Mouse (Mus musculus) embryonic facial prominence, embryonic 14.5 days (tissue): ENCODE results near the gene Olfr2. TPM values are rescaled to one million over a fixed set of nuclear protein-coding genes. Genes with fewer than 3 reads are reported as not detected.

Experiments
- ATAC-seq: fragments of 200-750 bp; cut with Nextera tagmentation; 2 replicates; pipeline ENCODE4 v1.8.0; 2017; ENCODE audit warnings: low read depth, moderate number of reproducible peaks, moderate TSS enrichment
- DNase-seq: peaks from one replicate; pipeline ENCODE4 v3.0.0-alpha.2; 2015; ENCODE audit warnings: low spot score
- H3K27ac ChIP-seq: fragments of 300-500 bp; sonication (generic); replicated peaks from 2 replicates; pipeline ENCODE4 v1.5.1; 2014; ENCODE audit warnings: low read depth, mild to moderate bottlenecking, low read length, moderate library complexity
- H3K27me3 ChIP-seq: fragments of 300-500 bp; sonication (generic); replicated peaks from 2 replicates; pipeline ENCODE4 v1.6.1; 2014; ENCODE audit warnings: low read length; ENCODE audit not compliant: control insufficient read depth, insufficient read depth
- H3K36me3 ChIP-seq: fragments of 300-500 bp; sonication (generic); 2 replicates; pipeline ENCODE4 v1.6.1; 2014; ENCODE audit warnings: low read length, mixed read lengths; ENCODE audit not compliant: control insufficient read depth, insufficient read depth
- H3K4me1 ChIP-seq: fragments of 300-500 bp; sonication (generic); 2 replicates; pipeline ENCODE4 v1.6.1; 2014; ENCODE audit warnings: antibody characterized with exemption, low read length; ENCODE audit not compliant: control insufficient read depth, insufficient read depth
- H3K4me2 ChIP-seq: fragments of 300-500 bp; sonication (generic); 2 replicates; pipeline ENCODE4 v1.6.1; 2014; ENCODE audit warnings: low read depth, mild to moderate bottlenecking, low read length, moderate library complexity, mixed read lengths
- H3K4me3 ChIP-seq: fragments of 300-500 bp; sonication (generic); 2 replicates; pipeline ENCODE4 v1.5.1; 2014; ENCODE audit warnings: low read depth, mild to moderate bottlenecking, low read length
- H3K9ac ChIP-seq: fragments of 300-500 bp; sonication (generic); 2 replicates; pipeline ENCODE4 v1.6.1; 2014; ENCODE audit warnings: low read depth, mild to moderate bottlenecking, low read length, moderate library complexity, mixed read lengths
- H3K9me3 ChIP-seq: fragments of 300-500 bp; sonication (generic); 2 replicates; pipeline ENCODE4 v1.6.1; 2016; ENCODE audit warnings: low read length; ENCODE audit not compliant: control insufficient read depth
- WGBS: fragments of 180-500 bp; shearing (Covaris S2); extraction: QIAGEN DNeasy Blood & Tissue Kit; methylation state at CpG from one replicate; pipeline ENCODE4 v1.1.7; 2014; 5-methylcytosine and 5-hydroxymethylcytosine counted together
- polyA plus RNA-seq: library from polyadenylated mRNA; unstranded; fragments of >200 nt; fragmentation: Nextera tagmentation; extraction: Ambion mirVana; gene quantifications from 2 replicates; pipeline ENCODE4 v1.2.1, GENCODE M21; 2014

Gene Olfr2
- polyA plus RNA-seq: not detected in 2 replicates

DNA sequence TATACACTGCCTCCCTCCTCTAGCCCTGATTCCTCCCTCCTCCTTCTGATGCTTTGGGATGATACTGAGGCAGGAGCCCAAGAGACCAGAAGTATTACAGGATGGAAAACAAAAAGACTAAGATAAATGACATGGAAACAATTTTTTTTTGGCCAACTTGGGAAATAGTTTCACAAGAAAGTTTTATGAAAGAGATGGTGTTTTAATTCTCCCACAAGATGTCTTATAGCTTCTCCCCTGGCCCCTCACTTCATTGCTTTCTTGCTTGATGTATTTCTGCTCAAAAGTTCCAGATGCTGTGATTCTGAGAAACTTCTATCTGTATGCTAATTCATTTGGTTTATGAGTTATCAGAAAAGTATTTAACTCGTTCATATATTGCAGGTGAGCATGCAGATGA lies at the start of gene Olfr2:
TSS of gene Olfr2 (minus strand) at position 101 of the 400 bp plus-strand sequence.
- no peaks in the 10 kb centered on the region for H3K9me3 ChIP-seq
- DNase-seq: no peak
- 40% methylated on average over 1 of the region's 1 CpGs for WGBS
- no peaks in the 10 kb centered on the region for H3K36me3 ChIP-seq
- ATAC-seq: no peak
- no peak within 1 kb of the TSS for H3K27ac ChIP-seq
- no peak within 1 kb of the TSS for H3K4me3 ChIP-seq
- H3K4me2 ChIP-seq: no peak within 1 kb of the TSS
- no peaks in the 10 kb centered on the region for H3K4me1 ChIP-seq
- no peaks in the 10 kb centered on the region for H3K27me3 ChIP-seq
- no peak within 1 kb of the TSS for H3K9ac ChIP-seq

DNA sequence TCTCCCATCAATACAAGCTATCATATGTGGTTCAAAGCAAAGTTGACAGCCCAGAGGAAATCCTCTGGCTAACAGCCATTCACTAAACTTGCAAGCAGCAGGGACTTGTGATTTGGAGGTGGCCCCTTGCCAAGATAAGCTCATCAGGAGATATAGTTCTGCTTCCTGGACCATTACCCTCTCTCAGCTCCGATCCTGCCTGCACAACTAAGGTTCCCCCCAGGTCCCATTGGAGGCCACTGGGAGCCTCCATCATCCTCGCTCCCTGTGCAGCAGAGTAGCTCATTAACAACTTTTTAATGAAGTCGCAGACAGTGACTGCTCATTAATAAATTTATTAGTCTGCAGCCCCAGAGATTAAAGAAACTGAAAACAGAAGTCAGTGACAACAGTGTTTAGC lies 41.7 kb upstream of the Olfr2 start:
- DNase-seq (peak; percentile 16), ATAC-seq (peak; percentile 60; the same call in 1 of the 2 replicates)
- Histone ChIP-seq H3K9me3 (no peaks in the 10 kb centered on the region), H3K27me3 (no peaks in the 10 kb centered on the region), H3K36me3 (no peaks in the 10 kb centered on the region), H3K9ac (no peak overlapping the region), H3K4me1 (no peaks in the 10 kb centered on the region), H3K27ac (no peak overlapping the region), H3K4me2 (no peak overlapping the region), H3K4me3 (no peak overlapping the region)
- WGBS: 52% methylated on average over 3 of the region's 3 CpGs

DNA sequence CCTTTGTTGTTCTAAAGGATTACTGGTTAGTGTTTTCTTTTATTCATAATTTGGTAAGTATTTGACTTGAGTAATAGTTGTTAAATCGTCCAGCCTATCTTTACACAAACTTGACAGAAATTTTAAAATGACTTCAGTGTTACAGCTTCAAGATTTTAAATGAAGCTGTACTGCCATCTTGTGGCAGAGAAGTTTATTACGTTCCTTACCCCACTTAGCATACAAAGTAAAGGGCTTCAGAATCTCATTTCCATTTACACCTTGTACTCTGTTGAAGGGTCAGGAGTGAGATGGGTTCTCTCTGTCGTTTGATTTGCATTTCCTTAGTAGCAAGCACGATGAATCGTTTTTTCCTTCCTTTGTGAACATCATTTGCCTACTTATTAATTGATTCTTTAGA lies 40.0 kb upstream of the Olfr2 start:
- H3K27ac ChIP-seq: no peak overlapping the region
- H3K27me3 ChIP-seq: no peaks in the 10 kb centered on the region
- H3K36me3 ChIP-seq: no peaks in the 10 kb centered on the region
- H3K4me2 ChIP-seq: no peak overlapping the region
- 5% methylated on average over 5 of the region's 5 CpGs for WGBS
- H3K4me3 ChIP-seq: no peak overlapping the region
- H3K9me3 ChIP-seq: no peaks in the 10 kb centered on the region
- H3K4me1 ChIP-seq: no peaks in the 10 kb centered on the region
- DNase-seq (peak; percentile 51), ATAC-seq (no peak)
- H3K9ac ChIP-seq: no peak overlapping the region

DNA sequence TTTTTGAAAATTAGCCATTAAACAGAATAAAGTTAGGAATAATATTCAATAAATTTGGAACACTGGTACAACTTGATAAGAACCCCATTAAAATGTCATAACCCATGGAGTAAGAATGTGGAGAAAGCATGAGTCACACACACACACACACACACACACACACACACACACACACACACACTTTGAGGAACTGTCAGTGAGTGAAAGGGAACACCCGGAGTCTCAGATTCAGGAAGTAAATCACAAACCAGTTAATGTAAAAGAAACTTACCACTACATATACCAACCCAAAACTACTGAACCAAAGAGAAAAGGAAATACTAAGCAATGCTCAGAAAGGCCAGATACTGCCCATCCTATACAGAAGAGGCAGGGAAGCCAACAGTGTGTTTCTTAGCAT lies 38.5 kb upstream of the Olfr2 start:
- H3K27ac ChIP-seq: no peak overlapping the region

DNA sequence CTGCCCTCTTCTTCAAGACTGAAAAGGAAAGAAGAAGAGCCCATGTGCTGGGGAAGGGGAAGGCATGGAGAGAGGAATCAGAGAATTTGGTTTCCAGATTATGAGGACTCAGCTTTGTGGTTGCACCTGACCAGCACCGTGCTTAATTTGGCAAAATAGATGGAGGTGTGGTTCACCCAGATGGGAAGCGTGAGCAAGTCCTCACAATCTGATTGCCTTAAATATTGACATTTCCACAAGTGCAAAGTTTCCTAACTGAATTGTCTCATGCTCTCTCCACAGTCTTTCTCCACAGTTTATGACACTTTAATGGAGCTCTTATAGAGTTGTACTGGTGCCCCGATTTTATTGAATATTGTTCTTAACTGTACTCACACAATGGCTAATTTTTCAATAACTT lies 37.3 kb upstream of the Olfr2 start:
- Histone ChIP-seq H3K36me3 (no peaks in the 10 kb centered on the region), H3K9ac (no peak overlapping the region), H3K9me3 (no peaks in the 10 kb centered on the region), H3K27me3 (no peaks in the 10 kb centered on the region), H3K4me2 (no peak overlapping the region), H3K4me1 (no peaks in the 10 kb centered on the region), H3K4me3 (no peak overlapping the region), H3K27ac (no peak overlapping the region)
- ATAC-seq (no peak), DNase-seq (no peak)
- WGBS: 84% methylated on average over 3 of the region's 3 CpGs

More for the DNA sequence above, 38.5 kb upstream of the Olfr2 start:
- Histone ChIP-seq H3K27me3 (no peaks in the 10 kb centered on the region), H3K4me1 (no peaks in the 10 kb centered on the region), H3K9ac (no peak overlapping the region), H3K4me3 (no peak overlapping the region), H3K4me2 (no peak overlapping the region), H3K9me3 (no peaks in the 10 kb centered on the region), H3K36me3 (no peaks in the 10 kb centered on the region)
- WGBS: 73% methylated on average over 1 of the region's 1 CpGs
- DNase-seq: no peak
- ATAC-seq: no peak

DNA sequence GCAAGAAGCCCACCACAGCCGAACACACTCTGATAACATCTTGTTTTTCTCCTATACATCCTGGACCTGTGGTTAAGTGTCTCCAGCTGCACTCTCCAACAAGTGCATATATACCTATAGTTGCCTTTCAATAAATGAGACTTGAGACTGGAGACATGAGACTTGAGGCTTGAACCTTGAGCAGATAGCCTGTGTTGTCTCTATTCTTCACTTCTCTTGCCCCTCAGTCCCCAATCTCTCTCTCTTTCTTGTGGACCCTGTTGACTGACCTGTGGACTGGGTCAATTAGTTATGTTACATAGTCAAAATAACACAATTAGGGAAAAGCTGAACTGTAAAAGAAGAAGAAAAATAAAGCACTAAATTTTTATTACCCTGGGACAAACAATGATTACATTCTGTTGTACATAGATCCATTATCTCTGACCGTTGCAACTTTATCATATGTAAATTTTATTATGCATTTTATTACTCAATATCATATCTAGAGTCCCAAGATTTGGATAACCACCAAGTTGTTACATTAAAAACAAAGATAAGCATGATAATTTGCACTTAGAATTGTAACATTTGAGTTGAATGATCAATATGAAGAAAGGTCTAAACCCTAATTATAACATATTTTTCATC lies 34.2 kb upstream of the Olfr2 start:
- H3K27me3 ChIP-seq: no peaks in the 10 kb centered on the region
- ATAC-seq (no peak), DNase-seq (no peak)
- no peak overlapping the region for H3K27ac ChIP-seq
- H3K9ac ChIP-seq: no peak overlapping the region
- H3K9me3 ChIP-seq: no peaks in the 10 kb centered on the region
- no peak overlapping the region for H3K4me3 ChIP-seq
- H3K4me2 ChIP-seq: no peak overlapping the region
- WGBS: 63% methylated on average over 2 of the region's 2 CpGs
- no peaks in the 10 kb centered on the region for H3K36me3 ChIP-seq
- H3K4me1 ChIP-seq: no peaks in the 10 kb centered on the region

DNA sequence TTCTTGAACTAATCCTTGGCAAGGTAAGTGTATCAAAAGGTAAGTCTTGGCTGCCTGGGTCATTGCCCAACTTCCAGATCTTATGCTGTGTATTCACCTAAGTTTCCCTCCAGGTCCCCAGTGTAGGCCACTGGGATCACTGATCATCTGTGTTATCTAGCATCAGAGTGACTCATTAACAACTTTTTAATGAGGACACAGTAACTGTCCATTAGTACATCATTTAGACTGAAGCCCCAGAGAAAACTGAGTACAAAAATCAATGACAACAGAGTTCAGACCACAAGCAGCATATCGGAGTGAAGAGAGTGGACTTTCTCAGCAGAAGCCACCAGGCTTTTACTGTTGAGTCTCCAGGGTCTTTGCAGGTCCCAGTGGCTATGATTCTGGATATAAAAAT lies 25.0 kb upstream of the Olfr2 start, which contains the start of gene Olfr713:
TSS of gene Olfr713 (plus strand) at position 301 of the 400 bp plus-strand sequence.
- no peak within 1 kb of the TSS for H3K27ac ChIP-seq
- no peaks in the 10 kb centered on the region for H3K36me3 ChIP-seq
- ATAC-seq (no peak), DNase-seq (no peak)
- H3K4me3 ChIP-seq: no peak within 1 kb of the TSS
- no peak within 1 kb of the TSS for H3K4me2 ChIP-seq
- no peaks in the 10 kb centered on the region for H3K9me3 ChIP-seq
- H3K9ac ChIP-seq: no peak within 1 kb of the TSS
- WGBS: 91% methylated on average over 1 of the region's 1 CpGs
- H3K27me3 ChIP-seq: no peaks in the 10 kb centered on the region
- no peaks in the 10 kb centered on the region for H3K4me1 ChIP-seq

DNA sequence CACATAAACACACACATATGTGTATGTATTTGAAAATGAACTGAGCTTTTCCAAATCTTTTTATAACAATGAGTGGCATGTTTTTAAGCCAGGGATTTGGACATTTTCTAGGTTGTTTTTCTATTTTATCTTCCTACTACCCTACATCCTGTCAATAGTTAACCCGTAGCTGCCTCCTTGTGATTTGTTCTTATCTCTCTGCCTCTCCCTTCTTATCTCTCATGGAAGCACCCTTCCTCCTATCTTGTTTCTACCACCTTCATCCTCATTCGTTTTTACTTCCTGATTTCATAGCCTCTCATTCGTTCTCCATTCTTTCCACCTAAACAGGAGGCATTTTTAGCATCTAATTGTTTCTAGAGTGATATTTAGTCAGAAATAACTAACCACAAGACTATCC lies 1.7 kb downstream of the Olfr2 start:
- Histone ChIP-seq H3K4me3 (no peak overlapping the region), H3K9ac (no peak overlapping the region), H3K4me2 (no peak overlapping the region), H3K27me3 (no peaks in the 10 kb centered on the region), H3K9me3 (no peaks in the 10 kb centered on the region), H3K4me1 (no peaks in the 10 kb centered on the region), H3K36me3 (no peaks in the 10 kb centered on the region), H3K27ac (no peak overlapping the region)
- DNase-seq (no peak), ATAC-seq (no peak)
- WGBS: 61% methylated on average over 3 of the region's 3 CpGs

DNA sequence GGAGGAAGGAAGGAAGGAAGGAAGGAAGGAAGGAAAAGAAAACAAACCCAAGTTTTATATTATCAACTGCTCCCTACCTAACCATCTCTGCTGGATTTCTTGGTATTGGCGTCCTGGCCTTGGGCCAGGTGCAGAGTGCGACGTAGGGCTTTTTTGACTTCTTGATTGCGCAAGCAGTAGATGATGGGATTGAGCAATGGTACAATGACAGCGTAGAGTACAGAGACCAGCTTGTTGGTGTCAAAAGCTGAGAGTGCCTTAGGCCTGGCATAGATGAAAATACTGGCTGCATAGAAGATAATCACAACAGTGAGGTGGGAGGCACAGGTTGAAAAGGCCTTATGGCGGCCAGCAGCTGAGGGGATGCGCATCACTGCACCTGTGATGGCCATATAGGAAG lies 5.1 kb downstream of the Olfr2 start:
- ATAC-seq: no peak
- Histone ChIP-seq H3K27ac (no peak overlapping the region), H3K36me3 (no peaks in the 10 kb centered on the region), H3K4me3 (no peak overlapping the region), H3K27me3 (no peaks in the 10 kb centered on the region), H3K9me3 (no peaks in the 10 kb centered on the region), H3K9ac (no peak overlapping the region), H3K4me2 (no peak overlapping the region), H3K4me1 (no peaks in the 10 kb centered on the region)
- 93% methylated on average over 7 of the region's 7 CpGs for WGBS
- no peak for DNase-seq
